Mouse (Mus musculus): ENCODE measurements around the gene Lrrc47.

GRCm38 (mm10) chr4:154023754-154024601 is 12.4 kb downstream of the Lrrc47 start:
- TF ChIP-seq POLR2A (IDR thresholded peaks at IDR 0.05; ENCODE audit: borderline replicate concordance, extremely low read depth, insufficient read depth, insufficient read length, poor library complexity, severe bottlenecking) (no peak), CTCF (IDR thresholded peaks at IDR 0.05; ENCODE audit: borderline replicate concordance, extremely low read depth, insufficient read depth, insufficient read length) (no peak)

Measured in brain, embryonic 14.5 days (tissue).